Mouse (Mus musculus) forebrain, embryonic 13.5 days (tissue): ENCODE data around the gene Arhgap22. TPM values are rescaled to one million over a fixed set of nuclear protein-coding genes. Genes with fewer than 3 reads are reported as not detected.

ENCODE experiments used
- ATAC-seq: fragments of 200-750 bp; cut with Nextera tagmentation; 2 replicates; pipeline ENCODE4 v1.8.0; 2017
- H3K27ac ChIP-seq: fragments of 300-500 bp; sonication (generic); 2 replicates; pipeline ENCODE4 v1.5.1; 2015; ENCODE audit warnings: inconsistent platforms, mild to moderate bottlenecking, moderate library complexity
- H3K27me3 ChIP-seq: fragments of 300-500 bp; sonication (generic); 2 replicates; pipeline ENCODE4 v1.6.1; 2015; ENCODE audit warnings: mild to moderate bottlenecking, inconsistent platforms
- H3K36me3 ChIP-seq: fragments of 300-500 bp; sonication (generic); 2 replicates; pipeline ENCODE4 v1.6.1; 2015; ENCODE audit warnings: mild to moderate bottlenecking, inconsistent platforms; ENCODE audit not compliant: poor library complexity, severe bottlenecking
- H3K4me1 ChIP-seq: fragments of 300-500 bp; sonication (generic); 2 replicates; pipeline ENCODE4 v1.6.1; 2015; ENCODE audit warnings: inconsistent platforms
- H3K4me2 ChIP-seq: fragments of 300-500 bp; sonication (generic); 2 replicates; pipeline ENCODE4 v1.6.1; 2015; ENCODE audit warnings: inconsistent platforms, mild to moderate bottlenecking, moderate library complexity
- H3K4me3 ChIP-seq: fragments of 300-500 bp; sonication (generic); 2 replicates; pipeline ENCODE4 v1.5.1; 2015; ENCODE audit warnings: mild to moderate bottlenecking, inconsistent platforms
- H3K9ac ChIP-seq: fragments of 300-500 bp; sonication (generic); 2 replicates; pipeline ENCODE4 v1.6.1; 2015; ENCODE audit warnings: mild to moderate bottlenecking, inconsistent platforms
- H3K9me3 ChIP-seq: fragments of 300-500 bp; sonication (generic); replicated peaks from 2 replicates; pipeline ENCODE4 v1.6.1; 2016; ENCODE audit warnings: inconsistent platforms
- WGBS: fragments of 180-500 bp; shearing (Covaris S2); methylation state at CpG from one replicate; pipeline ENCODE4 v1.1.7; 2015; 5-methylcytosine and 5-hydroxymethylcytosine counted together
- polyA plus RNA-seq: library from polyadenylated mRNA; unstranded; fragments of >200 nt; fragmentation: Nextera tagmentation; extraction: Ambion mirVana; gene quantifications from 2 replicates; pipeline ENCODE4 v1.2.1, GENCODE M21; 2015

Arhgap22 gene
- polyA plus RNA-seq, 1 experiment from 2014 or later: 1.1 TPM

- Histone ChIP-seq H3K36me3 (no peaks in the 10 kb centered on the region), H3K9ac (no peak overlapping the region), H3K4me1 (0 out of 2 replicates have a peak, but pooled peaks cover 8% of the 10 kb centered on the region), H3K4me3 (no peak overlapping the region), H3K27me3 (no peaks in the 10 kb centered on the region), H3K9me3 (no peaks in the 10 kb centered on the region), H3K27ac (no peak overlapping the region), H3K4me2 (no peak overlapping the region)
- 43% methylated on average over 1 of the region's 1 CpGs for WGBS
- ATAC-seq: no peak
Observed at GRCm38 (mm10) chr14:33294488-33294887, 80.7 kb downstream of the Arhgap22 start.

GRCm38 (mm10) chr14:33296698-33297341, 83.0 kb downstream of the Arhgap22 start:
- no peaks in the 10 kb centered on the region for H3K9me3 ChIP-seq
- no peak overlapping the region; the same call in 1 of the 2 replicates for H3K27ac ChIP-seq
- H3K27me3 ChIP-seq: no peaks in the 10 kb centered on the region
- H3K9ac ChIP-seq: no peak overlapping the region
- peaks cover 11% of the 10 kb centered on the region; the same call in 1 of the 2 replicates for H3K4me1 ChIP-seq
- peak; percentile 58; the same call in 1 of the 2 replicates for ATAC-seq
- no peaks in the 10 kb centered on the region for H3K36me3 ChIP-seq
- no peak overlapping the region for H3K4me2 ChIP-seq
- 72% methylated on average over 16 of the region's 16 CpGs for WGBS
- no peak overlapping the region for H3K4me3 ChIP-seq

- ATAC-seq: no peak
- no peaks in the 10 kb centered on the region for H3K27me3 ChIP-seq
- peaks cover 11% of the 10 kb centered on the region; the same call in 1 of the 2 replicates for H3K4me1 ChIP-seq
- no peaks in the 10 kb centered on the region for H3K36me3 ChIP-seq
- 32% methylated on average over 2 of the region's 2 CpGs for WGBS
- no peak overlapping the region for H3K27ac ChIP-seq
- no peaks in the 10 kb centered on the region for H3K9me3 ChIP-seq
- H3K9ac ChIP-seq: no peak overlapping the region
- no peak overlapping the region for H3K4me3 ChIP-seq
- no peak overlapping the region for H3K4me2 ChIP-seq
Observed at GRCm38 (mm10) chr14:33300591-33300990, 86.8 kb downstream of the Arhgap22 start.

- Histone ChIP-seq H3K4me3 (no peak overlapping the region), H3K4me2 (no peak overlapping the region), H3K4me1 (peaks cover 3% of the 10 kb centered on the region; the same call in 1 of the 2 replicates), H3K9ac (no peak overlapping the region), H3K27ac (no peak overlapping the region), H3K9me3 (no peaks in the 10 kb centered on the region), H3K36me3 (no peaks in the 10 kb centered on the region), H3K27me3 (no peaks in the 10 kb centered on the region)
- ATAC-seq: peak; percentile 81
- WGBS: 25% methylated on average over 9 of the region's 9 CpGs
Observed at GRCm38 (mm10) chr14:33303348-33303819, 89.6 kb downstream of the Arhgap22 start.

GRCm38 (mm10) chr14:33305645-33306281, 91.9 kb downstream of the Arhgap22 start:
- Histone ChIP-seq H3K9ac (no peak overlapping the region), H3K27ac (no peak overlapping the region), H3K4me2 (no peak overlapping the region), H3K9me3 (no peaks in the 10 kb centered on the region), H3K4me3 (no peak overlapping the region), H3K27me3 (no peaks in the 10 kb centered on the region), H3K36me3 (no peaks in the 10 kb centered on the region), H3K4me1 (no peaks in the 10 kb centered on the region; the same call in 1 of the 2 replicates)
- 78% methylated on average over 12 of the region's 12 CpGs for WGBS
- no peak for ATAC-seq

- WGBS: 74% methylated on average over 4 of the region's 4 CpGs
- H3K27ac ChIP-seq: no peak overlapping the region
Observed at GRCm38 (mm10) chr14:33310719-33311118, 96.9 kb downstream of the Arhgap22 start.

GRCm38 (mm10) chr14:33312309-33312708, 98.5 kb downstream of the Arhgap22 start:
- Histone ChIP-seq H3K36me3 (no peaks in the 10 kb centered on the region), H3K4me1 (0 out of 2 replicates have a peak, but pooled peaks cover 2% of the 10 kb centered on the region), H3K4me3 (no peak overlapping the region), H3K27ac (no peak overlapping the region), H3K27me3 (peaks cover 11% of the 10 kb centered on the region), H3K9me3 (no peaks in the 10 kb centered on the region), H3K4me2 (no peak overlapping the region), H3K9ac (no peak overlapping the region)
- 22% methylated on average over 4 of the region's 4 CpGs for whole genome bisulfite sequencing
- no peak for ATAC-seq

More at GRCm38 (mm10) chr14:33310719-33311118, 96.9 kb downstream of the Arhgap22 start:
- Histone ChIP-seq H3K4me2 (no peak overlapping the region), H3K9me3 (no peaks in the 10 kb centered on the region), H3K4me1 (0 out of 2 replicates have a peak, but pooled peaks cover 2% of the 10 kb centered on the region), H3K9ac (no peak overlapping the region), H3K27me3 (peaks cover 11% of the 10 kb centered on the region), H3K4me3 (no peak overlapping the region), H3K36me3 (no peaks in the 10 kb centered on the region)
- no peak for ATAC-seq

GRCm38 (mm10) chr14:33313624-33314023, 99.8 kb downstream of the Arhgap22 start:
- H3K4me2 ChIP-seq: no peak overlapping the region
- no peak overlapping the region for H3K27ac ChIP-seq
- no peaks in the 10 kb centered on the region for H3K9me3 ChIP-seq
- WGBS: 0% methylated on average over 4 of the region's 4 CpGs
- no peak overlapping the region for H3K4me3 ChIP-seq
- H3K4me1 ChIP-seq: peaks cover 6% of the 10 kb centered on the region; the same call in 1 of the 2 replicates
- H3K36me3 ChIP-seq: no peaks in the 10 kb centered on the region
- H3K27me3 ChIP-seq: peaks cover 19% of the 10 kb centered on the region
- peak; percentile 65 for ATAC-seq
- no peak overlapping the region for H3K9ac ChIP-seq

- H3K9me3 ChIP-seq: no peaks in the 10 kb centered on the region
- no peak overlapping the region for H3K9ac ChIP-seq
- peaks cover 19% of the 10 kb centered on the region for H3K27me3 ChIP-seq
- H3K4me3 ChIP-seq: no peak overlapping the region
- H3K27ac ChIP-seq: no peak overlapping the region
- no peaks in the 10 kb centered on the region for H3K36me3 ChIP-seq
- no peak for ATAC-seq
- H3K4me1 ChIP-seq: peaks cover 6% of the 10 kb centered on the region; the same call in 1 of the 2 replicates
- no peak overlapping the region for H3K4me2 ChIP-seq
- 51% methylated on average over 7 of the region's 7 CpGs for WGBS
Observed at GRCm38 (mm10) chr14:33314160-33314559, 100.3 kb downstream of the Arhgap22 start.

- Histone ChIP-seq H3K36me3 (no peaks in the 10 kb centered on the region), H3K9me3 (no peaks in the 10 kb centered on the region), H3K4me1 (peaks cover 13% of the 10 kb centered on the region), H3K27me3 (peaks cover 25% of the 10 kb centered on the region), H3K9ac (no peak overlapping the region), H3K27ac (no peak overlapping the region), H3K4me3 (no peak overlapping the region), H3K4me2 (no peak overlapping the region)
- no peak for ATAC-seq
- WGBS: 45% methylated on average over 5 of the region's 5 CpGs
Observed at GRCm38 (mm10) chr14:33315111-33315510, 101.3 kb downstream of the Arhgap22 start.

- H3K9ac ChIP-seq: no peak overlapping the region
- H3K36me3 ChIP-seq: no peaks in the 10 kb centered on the region
- H3K27ac ChIP-seq: no peak overlapping the region
- no peak overlapping the region for H3K4me2 ChIP-seq
- H3K9me3 ChIP-seq: no peaks in the 10 kb centered on the region
- peaks cover 19% of the 10 kb centered on the region for H3K4me1 ChIP-seq
- WGBS: 54% methylated on average over 4 of the region's 4 CpGs
- ATAC-seq: no peak
- H3K4me3 ChIP-seq: no peak overlapping the region
- H3K27me3 ChIP-seq: peaks cover 32% of the 10 kb centered on the region
Observed at GRCm38 (mm10) chr14:33315771-33316170, 101.9 kb downstream of the Arhgap22 start.

- H3K27ac ChIP-seq: 0 out of 2 replicates have a peak overlapping the region, but pooled peaks have one; percentile 31
- ATAC-seq: no peak
- H3K4me3 ChIP-seq: no peak overlapping the region
- H3K4me1 ChIP-seq: peaks cover 23% of the 10 kb centered on the region
- H3K36me3 ChIP-seq: no peaks in the 10 kb centered on the region
- H3K27me3 ChIP-seq: peaks cover 46% of the 10 kb centered on the region
- no peak overlapping the region for H3K9ac ChIP-seq
- WGBS: 35% methylated on average over 6 of the region's 6 CpGs
- no peak overlapping the region for H3K4me2 ChIP-seq
- no peaks in the 10 kb centered on the region for H3K9me3 ChIP-seq
Observed at GRCm38 (mm10) chr14:33317946-33318345, 104.1 kb downstream of the Arhgap22 start.
